Mouse (Mus musculus) limb, embryonic 10.5 days (tissue): Measurements from ENCODE around the gene Mctp1. TPM values are rescaled to one million over a fixed set of nuclear protein-coding genes. Genes with fewer than 3 reads are reported as not detected.

Experiments
- DNase-seq: peaks from one replicate; pipeline ENCODE4 v3.0.0-alpha.2; 2017; ENCODE audit warnings: low spot score
- H3K27ac ChIP-seq: fragments of 300-500 bp; sonication (generic); 2 replicates; pipeline ENCODE4 v1.5.1; 2016; ENCODE audit warnings: mild to moderate bottlenecking
- H3K27me3 ChIP-seq: fragments of 300-500 bp; sonication (generic); 2 replicates; pipeline ENCODE4 v1.6.1; 2016; ENCODE audit warnings: low read depth, mild to moderate bottlenecking; ENCODE audit not compliant: poor library complexity, severe bottlenecking
- H3K36me3 ChIP-seq: fragments of 300-500 bp; sonication (generic); 2 replicates; pipeline ENCODE4 v1.6.1; 2016; ENCODE audit warnings: mild to moderate bottlenecking, moderate library complexity
- H3K4me1 ChIP-seq: fragments of 300-500 bp; sonication (generic); 2 replicates; pipeline ENCODE4 v1.6.1; 2016
- H3K4me3 ChIP-seq: fragments of 300-500 bp; sonication (generic); 2 replicates; pipeline ENCODE4 v1.5.1; 2016; ENCODE audit warnings: mild to moderate bottlenecking, moderate library complexity
- H3K9me3 ChIP-seq: fragments of 300-500 bp; sonication (generic); replicated peaks from 2 replicates; pipeline ENCODE4 v1.6.1; 2016; ENCODE audit warnings: mild to moderate bottlenecking
- WGBS: fragments of 180-500 bp; shearing (Covaris S2); methylation state at CpG from one replicate; pipeline ENCODE4 v1.1.7; 2016; 5-methylcytosine and 5-hydroxymethylcytosine counted together
- polyA plus RNA-seq: library from polyadenylated mRNA; unstranded; fragments of >200 nt; fragmentation: Nextera tagmentation; extraction: Ambion mirVana; gene quantifications from 2 replicates; pipeline ENCODE4 v1.2.1, GENCODE M21; 2016

Gene Mctp1
- polyA plus RNA-seq, 1 experiment from 2014 or later = 0.10 TPM

GRCm38 (mm10) chr13:76690143-76690542, 305.8 kb downstream of the Mctp1 start:
- H3K9me3 ChIP-seq = no peaks in the 10 kb centered on the region
- no peak for DNase-seq
- H3K27ac ChIP-seq = no peak overlapping the region
- no peaks in the 10 kb centered on the region for H3K4me1 ChIP-seq
- no peaks in the 10 kb centered on the region for H3K27me3 ChIP-seq
- H3K4me3 ChIP-seq = no peak overlapping the region
- H3K36me3 ChIP-seq = no peaks in the 10 kb centered on the region

- WGBS = 80% methylated on average over 1 of the region's 1 CpGs
- Histone ChIP-seq H3K36me3 (no peaks in the 10 kb centered on the region), H3K27ac (no peak overlapping the region), H3K4me3 (no peak overlapping the region), H3K4me1 (no peaks in the 10 kb centered on the region), H3K9me3 (no peaks in the 10 kb centered on the region), H3K27me3 (no peaks in the 10 kb centered on the region)
- no peak for DNase-seq
Observed at GRCm38 (mm10) chr13:76690697-76691096, 306.4 kb downstream of the Mctp1 start.

GRCm38 (mm10) chr13:76734013-76734412, 349.7 kb downstream of the Mctp1 start:
- Histone ChIP-seq H3K27ac (no peak overlapping the region), H3K36me3 (no peaks in the 10 kb centered on the region), H3K27me3 (no peaks in the 10 kb centered on the region), H3K4me1 (no peaks in the 10 kb centered on the region), H3K4me3 (no peak overlapping the region), H3K9me3 (no peaks in the 10 kb centered on the region)
- no peak for DNase-seq

GRCm38 (mm10) chr13:76750663-76751429, 366.5 kb downstream of the Mctp1 start:
- no peak for DNase-seq
- Histone ChIP-seq H3K27ac (no peak overlapping the region), H3K4me1 (no peaks in the 10 kb centered on the region), H3K9me3 (no peaks in the 10 kb centered on the region), H3K4me3 (no peak overlapping the region), H3K27me3 (no peaks in the 10 kb centered on the region), H3K36me3 (no peaks in the 10 kb centered on the region)
- 87% methylated on average over 4 of the region's 4 CpGs for WGBS

- peak; percentile 57 for DNase-seq
- no peaks in the 10 kb centered on the region for H3K36me3 ChIP-seq
- H3K27me3 ChIP-seq = no peaks in the 10 kb centered on the region
- WGBS = 32% methylated on average over 6 of the region's 6 CpGs
- no peaks in the 10 kb centered on the region for H3K9me3 ChIP-seq
- H3K4me1 ChIP-seq = no peaks in the 10 kb centered on the region
- no peak overlapping the region for H3K4me3 ChIP-seq
- H3K27ac ChIP-seq = no peak overlapping the region
Observed at GRCm38 (mm10) chr13:76759832-76760490, 375.6 kb downstream of the Mctp1 start.

GRCm38 (mm10) chr13:76799662-76800061, 415.3 kb downstream of the Mctp1 start:
- no peak for DNase-seq
- Histone ChIP-seq H3K9me3 (no peaks in the 10 kb centered on the region), H3K4me3 (no peak overlapping the region), H3K4me1 (peaks cover 28% of the 10 kb centered on the region), H3K27ac (no peak overlapping the region), H3K36me3 (no peaks in the 10 kb centered on the region), H3K27me3 (no peaks in the 10 kb centered on the region)
- WGBS = 81% methylated on average over 1 of the region's 1 CpGs

- H3K36me3 ChIP-seq = no peaks in the 10 kb centered on the region
- no peaks in the 10 kb centered on the region for H3K27me3 ChIP-seq
- DNase-seq = peak; percentile 71
- H3K4me1 ChIP-seq = peaks cover 28% of the 10 kb centered on the region
- WGBS = 23% methylated on average over 6 of the region's 6 CpGs
- no peak overlapping the region for H3K27ac ChIP-seq
- no peaks in the 10 kb centered on the region for H3K9me3 ChIP-seq
- no peak overlapping the region for H3K4me3 ChIP-seq
Observed at GRCm38 (mm10) chr13:76801126-76801632, 416.8 kb downstream of the Mctp1 start.

GRCm38 (mm10) chr13:76802051-76802728, 417.9 kb downstream of the Mctp1 start:
- Histone ChIP-seq H3K4me1 (peaks cover 28% of the 10 kb centered on the region), H3K9me3 (no peaks in the 10 kb centered on the region), H3K27me3 (no peaks in the 10 kb centered on the region), H3K27ac (no peak overlapping the region), H3K4me3 (no peak overlapping the region), H3K36me3 (no peaks in the 10 kb centered on the region)
- DNase-seq = peak; percentile 47
- 54% methylated on average over 3 of the region's 3 CpGs for WGBS

- H3K27me3 ChIP-seq = no peaks in the 10 kb centered on the region
Observed at GRCm38 (mm10) chr13:76802926-76803325, 418.6 kb downstream of the Mctp1 start.

GRCm38 (mm10) chr13:76803799-76804198, 419.5 kb downstream of the Mctp1 start:
- H3K4me3 ChIP-seq = no peak overlapping the region
- H3K9me3 ChIP-seq = no peaks in the 10 kb centered on the region
- DNase-seq = no peak
- H3K36me3 ChIP-seq = no peaks in the 10 kb centered on the region
- H3K27ac ChIP-seq = no peak overlapping the region
- peaks cover 28% of the 10 kb centered on the region for H3K4me1 ChIP-seq
- WGBS = 68% methylated on average over 6 of the region's 6 CpGs
- no peaks in the 10 kb centered on the region for H3K27me3 ChIP-seq

More at GRCm38 (mm10) chr13:76802926-76803325, 418.6 kb downstream of the Mctp1 start:
- WGBS = 91% methylated on average over 9 of the region's 9 CpGs
- Histone ChIP-seq H3K36me3 (no peaks in the 10 kb centered on the region), H3K27ac (no peak overlapping the region), H3K4me1 (peaks cover 28% of the 10 kb centered on the region), H3K4me3 (no peak overlapping the region), H3K9me3 (no peaks in the 10 kb centered on the region)
- DNase-seq = no peak

- Histone ChIP-seq H3K9me3 (no peaks in the 10 kb centered on the region), H3K36me3 (no peaks in the 10 kb centered on the region), H3K4me1 (peaks cover 23% of the 10 kb centered on the region), H3K27ac (no peak overlapping the region), H3K27me3 (no peaks in the 10 kb centered on the region), H3K4me3 (no peak overlapping the region)
- DNase-seq = no peak
- 38% methylated on average over 1 of the region's 1 CpGs for WGBS
Observed at GRCm38 (mm10) chr13:76808871-76809390, 424.6 kb downstream of the Mctp1 start.

- H3K4me1 ChIP-seq = peaks cover 23% of the 10 kb centered on the region
- 6% methylated on average over 2 of the region's 2 CpGs for WGBS
- no peaks in the 10 kb centered on the region for H3K27me3 ChIP-seq
Observed at GRCm38 (mm10) chr13:76809802-76810201, 425.5 kb downstream of the Mctp1 start.

More at GRCm38 (mm10) chr13:76809802-76810201, 425.5 kb downstream of the Mctp1 start:
- H3K27ac ChIP-seq = no peak overlapping the region
- no peak for DNase-seq
- H3K36me3 ChIP-seq = no peaks in the 10 kb centered on the region
- no peak overlapping the region for H3K4me3 ChIP-seq
- H3K9me3 ChIP-seq = no peaks in the 10 kb centered on the region
